Mouse (Mus musculus) CH12.LX (cell line): Measurements from ENCODE around the gene Trmt112. TPM values are rescaled to one million over a fixed set of nuclear protein-coding genes. Genes with fewer than 3 reads are reported as not detected.
A peak's percentile ranks its signal among the peaks of the same experiment; 100 is the strongest.

Experiments used
- DNase-seq: peaks from one replicate; pipeline ENCODE4 v3.0.0-alpha.2; 2013; ENCODE audit errors: extremely low read depth
- H3K27ac ChIP-seq: 2 replicates; pipeline ENCODE4 v1.5.1; 2012; ENCODE audit warnings: low read depth, mild to moderate bottlenecking, control low read depth, moderate library complexity; ENCODE audit not compliant: insufficient read depth
- H3K27me3 ChIP-seq: replicated peaks from 2 replicates; pipeline ENCODE3; 2012; ENCODE audit warnings: inconsistent platforms
- H3K36me3 ChIP-seq, 2 experiments: replicated peaks in 1 of 2; 2 replicates each; pipeline versions ENCODE3 to v1.6.1; 2012; ENCODE audit warnings: inconsistent platforms in 1 of 2, low read length in 1 of 2, mild to moderate bottlenecking in 1 of 2, mixed read lengths in 1 of 2, moderate library complexity in 1 of 2; ENCODE audit not compliant: control insufficient read depth in 1 of 2, insufficient read depth in 1 of 2
- H3K4me1 ChIP-seq, 2 experiments: 2 replicates each; pipeline ENCODE4 v1.6.1; 2012; ENCODE audit warnings: inconsistent platforms in 1 of 2, moderate library complexity in 1 of 2; ENCODE audit not compliant: insufficient read depth in 2 of 2, control insufficient read depth in 1 of 2
- H3K4me2 ChIP-seq: 2 replicates; pipeline ENCODE4 v1.6.1; 2012; ENCODE audit warnings: low read depth, mild to moderate bottlenecking, control low read depth; ENCODE audit not compliant: poor library complexity, insufficient read depth, severe bottlenecking
- H3K4me3 ChIP-seq, 3 experiments: fragments of 150-350 bp in 1 of 3; sonication (generic) in 1 of 3; replicated peaks in 1 of 3; 2 replicates each; pipeline versions ENCODE3 to v1.5.1; 2011 to 2012; ENCODE audit warnings: low read depth in 2 of 3, low read length in 2 of 3, mild to moderate bottlenecking in 2 of 3, moderate library complexity in 2 of 3, control low read depth in 1 of 3, improper control_type of control experiment in 1 of 3, inconsistent platforms in 1 of 3, mixed read lengths in 1 of 3; ENCODE audit not compliant: poor library complexity in 1 of 3
- H3K79me2 ChIP-seq: replicated peaks from 2 replicates; pipeline ENCODE4 v1.6.1; 2012; ENCODE audit warnings: mild to moderate bottlenecking, moderate library complexity; ENCODE audit not compliant: control insufficient read depth, poor library complexity, insufficient read depth, severe bottlenecking; ENCODE audit errors: extremely low read depth
- H3K9ac ChIP-seq: 2 replicates; pipeline ENCODE4 v1.6.1; 2012; ENCODE audit warnings: low read depth, mild to moderate bottlenecking, control low read depth, moderate library complexity; ENCODE audit not compliant: insufficient read depth
- H3K9me3 ChIP-seq: replicated peaks from 2 replicates; pipeline ENCODE3; 2012; ENCODE audit warnings: low read length, inconsistent platforms, mixed read lengths
- BHLHE40 ChIP-seq: IDR thresholded peaks from 2 replicates; pipeline ENCODE4 v1.6.1; 2011; ENCODE audit warnings: mild to moderate bottlenecking, low read depth, low read length, improper control_type of control experiment
- CHD1 ChIP-seq: IDR thresholded peaks from 2 replicates; pipeline ENCODE4 v1.6.1; 2012; ENCODE audit warnings: low read depth, low read length, improper control_type of control experiment, inconsistent platforms
- CTCF ChIP-seq, 2 experiments: IDR thresholded peaks in 1 of 2; conservative IDR thresholded peaks in 1 of 2; 2 replicates each; pipeline ENCODE4 v1.5.1; 2011 to 2012; ENCODE audit warnings: low read depth in 2 of 2, low read length in 2 of 2, improper control_type of control experiment in 1 of 2, inconsistent platforms in 1 of 2, mild to moderate bottlenecking in 1 of 2, moderate library complexity in 1 of 2
- E2F4 ChIP-seq: IDR thresholded peaks from 2 replicates; pipeline ENCODE4 v1.6.1; 2011; ENCODE audit warnings: low read depth, low read length, improper control_type of control experiment; ENCODE audit not compliant: insufficient replicate concordance
- ELF1 ChIP-seq: IDR thresholded peaks from 2 replicates; pipeline ENCODE4 v1.6.1; 2014; ENCODE audit warnings: low read depth, mild to moderate bottlenecking, inconsistent platforms, low read length, improper control_type of control experiment
- EP300 ChIP-seq: IDR thresholded peaks from 2 replicates; pipeline ENCODE4 v1.6.1; 2011; ENCODE audit warnings: low read length, improper control_type of control experiment
- ETS1 ChIP-seq: conservative IDR thresholded peaks from 2 replicates; pipeline ENCODE4 v1.6.1; 2012; ENCODE audit warnings: low read depth, mild to moderate bottlenecking, inconsistent platforms, low read length, improper control_type of control experiment, moderate library complexity
- GABPA ChIP-seq: IDR thresholded peaks from 2 replicates; pipeline ENCODE4 v1.6.1; 2012; ENCODE audit warnings: low read depth, low read length, improper control_type of control experiment, inconsistent platforms; ENCODE audit not compliant: insufficient replicate concordance
- HCFC1 ChIP-seq: IDR thresholded peaks from 2 replicates; pipeline ENCODE4 v1.6.1; 2012; ENCODE audit warnings: low read depth, mild to moderate bottlenecking, inconsistent platforms, low read length, improper control_type of control experiment
- IRF4 ChIP-seq: IDR thresholded peaks from 2 replicates; pipeline ENCODE4 v1.6.1; 2014; ENCODE audit warnings: low read depth, mild to moderate bottlenecking, inconsistent platforms, low read length, improper control_type of control experiment
- JUN ChIP-seq: IDR thresholded peaks from 2 replicates; pipeline ENCODE4 v1.6.1; 2011; ENCODE audit warnings: low read depth, mild to moderate bottlenecking, low read length, improper control_type of control experiment, moderate library complexity; ENCODE audit not compliant: insufficient read depth
- KAT2A ChIP-seq: IDR thresholded peaks from 2 replicates; pipeline ENCODE4 v1.6.1; 2012; ENCODE audit warnings: low read length, improper control_type of control experiment, inconsistent platforms; ENCODE audit not compliant: insufficient replicate concordance
- MAFK ChIP-seq: IDR thresholded peaks from 2 replicates; pipeline ENCODE4 v1.6.1; 2011; ENCODE audit warnings: low read length, improper control_type of control experiment; ENCODE audit not compliant: insufficient replicate concordance
- MAX ChIP-seq: IDR thresholded peaks from 2 replicates; pipeline ENCODE4 v1.6.1; 2011; ENCODE audit warnings: low read length, improper control_type of control experiment
- MEF2A ChIP-seq: IDR thresholded peaks from 2 replicates; pipeline ENCODE4 v1.6.1; 2014; ENCODE audit warnings: low read depth, mild to moderate bottlenecking, inconsistent platforms, low read length, improper control_type of control experiment, borderline replicate concordance
- MXI1 ChIP-seq: IDR thresholded peaks from 2 replicates; pipeline ENCODE4 v1.6.1; 2011; ENCODE audit warnings: mild to moderate bottlenecking, low read depth, low read length, improper control_type of control experiment
- MYC ChIP-seq: IDR thresholded peaks from 2 replicates; pipeline ENCODE4 v1.6.1; 2011; ENCODE audit warnings: low read depth, mild to moderate bottlenecking, improper control_type of control experiment, low read length
- NELFE ChIP-seq: IDR thresholded peaks from 2 replicates; pipeline ENCODE4 v1.6.1; 2011; ENCODE audit warnings: low read depth, low read length, improper control_type of control experiment
- NRF1 ChIP-seq: IDR thresholded peaks from 2 replicates; pipeline ENCODE4 v1.6.1; 2014; ENCODE audit warnings: low read depth, mild to moderate bottlenecking, inconsistent platforms, low read length, improper control_type of control experiment, moderate library complexity
- PAX5 ChIP-seq: IDR thresholded peaks from 2 replicates; pipeline ENCODE4 v1.6.1; 2012; ENCODE audit warnings: low read length, inconsistent platforms, mixed read lengths
- POLR2A ChIP-seq: IDR thresholded peaks from 2 replicates; pipeline ENCODE4 v1.6.1; 2011; ENCODE audit warnings: low read depth, mild to moderate bottlenecking, improper control_type of control experiment, low read length
- POLR2AphosphoS2 ChIP-seq: IDR thresholded peaks from 2 replicates; pipeline ENCODE4 v1.6.1; 2011; ENCODE audit warnings: low read depth, low read length, improper control_type of control experiment
- RAD21 ChIP-seq: IDR thresholded peaks from 2 replicates; pipeline ENCODE4 v1.6.1; 2011; ENCODE audit warnings: low read depth, mild to moderate bottlenecking, low read length, improper control_type of control experiment, moderate library complexity
- RCOR1 ChIP-seq: conservative IDR thresholded peaks from 2 replicates; pipeline ENCODE4 v1.6.1; 2012; ENCODE audit warnings: low read depth, mild to moderate bottlenecking, inconsistent platforms, low read length, improper control_type of control experiment
- SIN3A ChIP-seq: IDR thresholded peaks from 2 replicates; pipeline ENCODE4 v1.6.1; 2012; ENCODE audit warnings: low read length, improper control_type of control experiment, inconsistent platforms
- SMC3 ChIP-seq: IDR thresholded peaks from 2 replicates; pipeline ENCODE4 v1.6.1; 2011; ENCODE audit warnings: low read depth, low read length, improper control_type of control experiment
- TBP ChIP-seq: conservative IDR thresholded peaks from 2 replicates; pipeline ENCODE4 v1.6.1; 2011; ENCODE audit warnings: low read depth, low read length, improper control_type of control experiment
- UBTF ChIP-seq: IDR thresholded peaks from 2 replicates; pipeline ENCODE4 v1.6.1; 2012; ENCODE audit warnings: low read depth, mild to moderate bottlenecking, inconsistent platforms, low read length, improper control_type of control experiment, moderate library complexity
- USF1 ChIP-seq: IDR thresholded peaks from 2 replicates; pipeline ENCODE4 v1.6.1; 2014; ENCODE audit warnings: low read depth, mild to moderate bottlenecking, inconsistent platforms, low read length, improper control_type of control experiment
- USF2 ChIP-seq: conservative IDR thresholded peaks from 2 replicates; pipeline ENCODE4 v1.6.1; 2011; ENCODE audit warnings: low read depth, low read length, improper control_type of control experiment
- ZC3H11A ChIP-seq: IDR thresholded peaks from 2 replicates; pipeline ENCODE4 v1.6.1; 2012; ENCODE audit warnings: low read depth, mild to moderate bottlenecking, inconsistent platforms, low read length, improper control_type of control experiment
- ZKSCAN1 ChIP-seq: IDR thresholded peaks from 2 replicates; pipeline ENCODE4 v1.6.1; 2012; ENCODE audit warnings: low read depth, inconsistent platforms, low read length, improper control_type of control experiment, borderline replicate concordance
- ZMIZ1 ChIP-seq: IDR thresholded peaks from 2 replicates; pipeline ENCODE4 v1.6.1; 2012; ENCODE audit warnings: low read depth, mild to moderate bottlenecking, inconsistent platforms, low read length, improper control_type of control experiment
- dilution Hi-C: fragments of 300-500 bp; cut with MboI; formaldehyde crosslinking; loops from 2 replicates; pipeline ENCODE4 v1.14.3; 2020; ENCODE audit warnings: low sequenced_read_pairs; ENCODE audit not compliant: extremely low pct_unique_long_range_greater_than_20kb, extremely low pct_ligation_motif_present
- in situ Hi-C: fragments of 300-500 bp; cut with MboI; formaldehyde crosslinking; loops from 3 replicates; pipeline ENCODE4 v1.14.3; 2019; ENCODE audit warnings: low sequenced_read_pairs, low pct_ligation_motif_present, low pct_unique_long_range_greater_than_20kb, mixed read lengths
- polyA plus RNA-seq: library from polyadenylated mRNA; unstranded; fragments of >175 nt; gene quantifications from 2 replicates; pipeline ENCODE4 v1.2.1, GENCODE M21; 2012; ENCODE audit warnings: low read depth; ENCODE audit not compliant: insufficient read length
- total RNA-seq, 2 experiments: library from RNA; depleted of rRNA; stranded (reverse); fragments of 300-350 nt in 1 of 2; fragments of >200 nt in 1 of 2; gene quantifications; 2 replicates each; pipeline ENCODE4 v1.2.3; 2012 to 2014

Gene Trmt112
- total and polyA plus RNA-seq, 3 experiments = 97.9 to 212 (median 198) TPM

GRCm38 (mm10) chr19:6861451-6861850 is 48.0 kb upstream of the Trmt112 start:
- Histone ChIP-seq H3K4me3 (no peak overlapping the region), H3K4me1 (peaks cover 9 to 23% of the 10 kb centered on the region in 2 experiments; a peak in 3 of 4 replicates), H3K79me2 (peaks cover 13% of the 10 kb centered on the region), H3K36me3 (peaks cover 4 to 36% of the 10 kb centered on the region in 2 experiments), H3K4me2 (no peak overlapping the region), H3K9ac (no peak overlapping the region), H3K9me3 (peaks cover 5% of the 10 kb centered on the region), H3K27me3 (no peaks in the 10 kb centered on the region), H3K27ac (no peak overlapping the region)
- no peak for DNase-seq
- in situ Hi-C loops (no loop called here), dilution Hi-C loops (no loop called here)
- TF ChIP-seq GABPA (no peak), BHLHE40 (no peak), RAD21 (no peak), MYC (no peak), KAT2A (no peak)

GRCm38 (mm10) chr19:6869355-6869754 is 40.1 kb upstream of the Trmt112 start:
- H3K9ac ChIP-seq = peak overlapping the region; percentile 43
- peaks cover 0 to 6% of the 10 kb centered on the region in 2 experiments for H3K36me3 ChIP-seq
- H3K9me3 ChIP-seq = peaks cover 6% of the 10 kb centered on the region
- no peaks in the 10 kb centered on the region for H3K79me2 ChIP-seq
- dilution Hi-C loops = no loop called here
- H3K27ac ChIP-seq = peak overlapping the region; percentile 59
- peak overlapping the region; percentile 40 to 47 (median 45) for H3K4me3 ChIP-seq
- peak overlapping the region; percentile 64 for H3K4me2 ChIP-seq
- peaks cover 8 to 37% of the 10 kb centered on the region in 2 experiments for H3K4me1 ChIP-seq
- no peaks in the 10 kb centered on the region for H3K27me3 ChIP-seq
- in situ Hi-C loops = no loop called here
- DNase-seq = peak; percentile 72
- TF ChIP-seq IRF4 (peak; percentile 79), JUN (no peak), BHLHE40 (peak; percentile 78), MEF2A (no peak), EP300 (peak; percentile 75), E2F4 (no peak), POLR2A (0 out of 2 replicates have a peak, but pooled peaks have one; percentile 30), RAD21 (no peak), ZMIZ1 (no peak), NELFE (no peak), MAFK (no peak), MXI1 (peak; percentile 44; the same call in 1 of the 2 replicates), UBTF (no peak), CTCF (conservative IDR thresholded peaks at IDR 0.05 in 1 of 2, IDR thresholded peaks at IDR 0.05 in 1 of 2; ENCODE audit: low read depth in 2 of 2, low read length in 2 of 2) (no peak), ETS1 (peak; percentile 85), CHD1 (no peak), USF1 (no peak), SMC3 (no peak), HCFC1 (peak; percentile 47; the same call in 1 of the 2 replicates), SIN3A (no peak), POLR2AphosphoS2 (peak; percentile 50; the same call in 1 of the 2 replicates), USF2 (no peak), MYC (0 out of 2 replicates have a peak, but pooled peaks have one; percentile 28), MAX (0 out of 2 replicates have a peak, but pooled peaks have one; percentile 25), TBP (no peak), ZC3H11A (no peak), ZKSCAN1 (no peak), NRF1 (no peak), RCOR1 (no peak), PAX5 (no peak), ELF1 (peak; percentile 79), KAT2A (no peak)
